Mouse (Mus musculus) lung, embryonic 16.5 days (tissue): ENCODE results near the gene Id3. TPM values are rescaled to one million over a fixed set of nuclear protein-coding genes. Genes with fewer than 3 reads are reported as not detected.

ENCODE experiments used
- ATAC-seq: fragments of 200-750 bp; cut with Nextera tagmentation; 2 replicates; pipeline ENCODE4 v1.8.0; 2017; ENCODE audit warnings: low read depth, mild to moderate bottlenecking, moderate library complexity
- H3K27ac ChIP-seq: fragments of 300-500 bp; sonication (generic); 2 replicates; pipeline ENCODE4 v1.5.1; 2014; ENCODE audit warnings: mild to moderate bottlenecking, control low read depth, low read length
- H3K27me3 ChIP-seq: fragments of 300-500 bp; sonication (generic); 2 replicates; pipeline ENCODE4 v1.6.1; 2014; ENCODE audit warnings: low read depth, low read length, mixed read lengths; ENCODE audit not compliant: control insufficient read depth, insufficient read depth
- H3K36me3 ChIP-seq: fragments of 300-500 bp; sonication (generic); 2 replicates; pipeline ENCODE4 v1.6.1; 2014; ENCODE audit warnings: low read length; ENCODE audit not compliant: control insufficient read depth, insufficient read depth
- H3K4me1 ChIP-seq: fragments of 300-500 bp; sonication (generic); replicated peaks from 2 replicates; pipeline ENCODE4 v1.6.1; 2014; ENCODE audit warnings: low read length, mixed read lengths; ENCODE audit not compliant: control insufficient read depth, insufficient read depth
- H3K4me2 ChIP-seq: fragments of 300-500 bp; sonication (generic); 2 replicates; pipeline ENCODE4 v1.6.1; 2014; ENCODE audit warnings: low read depth, low read length, control low read depth
- H3K4me3 ChIP-seq: fragments of 300-500 bp; sonication (generic); 2 replicates; pipeline ENCODE4 v1.5.1; 2014; ENCODE audit warnings: mild to moderate bottlenecking, low read length, control low read depth
- H3K9ac ChIP-seq: fragments of 300-500 bp; sonication (generic); 2 replicates; pipeline ENCODE4 v1.6.1; 2014; ENCODE audit warnings: low read length, control low read depth
- H3K9me3 ChIP-seq: fragments of 300-500 bp; sonication (generic); 2 replicates; pipeline ENCODE4 v1.6.1; 2016; ENCODE audit warnings: low read length; ENCODE audit not compliant: control insufficient read depth
- WGBS: fragments of 180-500 bp; shearing (Covaris S2); extraction: QIAGEN DNeasy Blood & Tissue Kit; methylation state at CpG from one replicate; pipeline ENCODE4 v1.1.7; 2014; 5-methylcytosine and 5-hydroxymethylcytosine counted together
- polyA plus RNA-seq: library from polyadenylated mRNA; unstranded; fragments of >200 nt; fragmentation: Nextera tagmentation; extraction: Ambion mirVana; gene quantifications from 2 replicates; pipeline ENCODE4 v1.2.1, GENCODE M21; 2015

Id3 gene
- polyA plus RNA-seq, 1 experiment from 2014 or later: 560 TPM

DNA sequence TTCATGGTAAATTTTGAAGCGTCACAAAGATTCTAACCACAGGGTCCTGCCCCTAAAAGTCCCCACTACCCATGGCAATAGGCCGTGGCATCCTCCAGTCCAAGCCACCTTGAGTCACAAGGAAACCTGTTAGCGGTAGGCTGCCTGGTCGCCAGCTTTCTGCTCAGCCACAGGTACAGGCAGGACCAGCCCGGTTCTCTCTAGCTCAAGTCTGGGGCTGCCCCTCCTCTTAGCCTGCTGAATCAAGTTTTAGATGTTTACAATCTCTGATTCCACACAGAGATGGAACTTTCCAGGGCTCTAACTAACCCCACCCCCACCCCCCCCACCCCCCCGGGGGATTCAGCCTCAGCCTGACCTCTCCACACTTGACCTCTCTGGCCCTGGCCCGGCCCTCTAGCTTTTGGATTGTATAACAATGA, 36.4 kb upstream of the Id3 start:
- H3K36me3 ChIP-seq: no peaks in the 10 kb centered on the region
- no peak overlapping the region for H3K9ac ChIP-seq
- no peak overlapping the region for H3K27ac ChIP-seq
- H3K4me3 ChIP-seq: no peak overlapping the region
- no peaks in the 10 kb centered on the region for H3K27me3 ChIP-seq
- H3K9me3 ChIP-seq: no peaks in the 10 kb centered on the region
- ATAC-seq: no peak
- H3K4me2 ChIP-seq: no peak overlapping the region
- WGBS: 37% methylated on average over 7 of the region's 7 CpGs
- H3K4me1 ChIP-seq: peaks cover 12% of the 10 kb centered on the region; the same call in 1 of the 2 replicates

GRCm38 (mm10) chr4:136109153-136109552, 34.1 kb upstream of the Id3 start:
- WGBS: 93% methylated on average over 2 of the region's 2 CpGs
- no peaks in the 10 kb centered on the region for H3K9me3 ChIP-seq
- H3K27ac ChIP-seq: no peak overlapping the region
- H3K9ac ChIP-seq: no peak overlapping the region
- no peak for ATAC-seq
- no peak overlapping the region for H3K4me3 ChIP-seq
- peaks cover 12% of the 10 kb centered on the region; the same call in 1 of the 2 replicates for H3K4me1 ChIP-seq
- no peaks in the 10 kb centered on the region for H3K36me3 ChIP-seq
- H3K4me2 ChIP-seq: no peak overlapping the region
- no peaks in the 10 kb centered on the region for H3K27me3 ChIP-seq

DNA sequence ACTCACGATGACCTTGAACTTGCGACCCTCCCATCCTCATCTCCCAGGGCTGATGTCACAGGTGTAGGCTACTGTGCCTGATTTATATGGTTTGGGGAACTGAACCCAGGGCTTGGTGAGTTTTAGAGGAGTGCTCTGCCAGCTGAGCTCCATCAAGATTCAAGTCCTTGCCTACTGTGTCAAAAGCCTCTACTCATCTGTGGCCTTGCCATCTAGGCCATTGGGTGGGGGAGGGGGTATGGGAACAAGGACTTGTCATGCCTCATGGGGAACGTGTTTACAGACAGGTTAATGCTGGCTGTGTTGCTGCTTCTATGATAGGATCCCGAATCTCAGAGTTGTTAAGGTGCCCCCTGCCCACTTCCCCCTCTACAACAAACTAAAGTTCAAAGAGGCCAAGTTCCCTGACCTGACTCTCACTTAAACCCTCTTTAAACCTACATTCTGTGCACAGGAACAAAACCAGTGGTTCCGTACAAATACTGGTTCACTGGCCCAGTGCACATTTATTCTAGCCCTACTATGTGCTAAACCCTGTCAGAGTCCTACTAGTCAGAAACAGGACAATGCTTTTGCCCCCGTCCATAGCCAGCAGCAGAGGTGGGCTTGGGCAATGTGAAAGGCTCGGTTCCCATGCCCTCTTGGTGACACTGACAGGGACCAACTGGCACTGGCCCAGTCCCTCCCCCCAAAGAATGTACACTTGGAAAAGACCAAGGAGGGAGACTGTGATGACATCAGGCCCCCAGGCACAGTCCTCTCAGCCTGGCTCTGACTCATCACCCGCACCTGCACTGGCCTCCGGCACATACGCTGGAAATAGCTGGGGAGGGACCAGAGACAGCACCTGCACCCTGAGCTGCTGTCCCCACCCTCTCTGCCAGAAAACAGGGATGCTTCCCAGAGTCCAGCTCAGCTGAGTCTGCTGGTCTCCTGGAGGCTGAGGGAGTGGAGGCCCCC, 33.1 kb upstream of the Id3 start:
- Histone ChIP-seq H3K9ac (no peak overlapping the region), H3K27ac (no peak overlapping the region), H3K27me3 (no peaks in the 10 kb centered on the region), H3K36me3 (no peaks in the 10 kb centered on the region), H3K4me3 (no peak overlapping the region), H3K9me3 (no peaks in the 10 kb centered on the region), H3K4me2 (no peak overlapping the region), H3K4me1 (peaks cover 2% of the 10 kb centered on the region; the same call in 1 of the 2 replicates)
- 61% methylated on average over 10 of the region's 10 CpGs for WGBS
- no peak for ATAC-seq

DNA sequence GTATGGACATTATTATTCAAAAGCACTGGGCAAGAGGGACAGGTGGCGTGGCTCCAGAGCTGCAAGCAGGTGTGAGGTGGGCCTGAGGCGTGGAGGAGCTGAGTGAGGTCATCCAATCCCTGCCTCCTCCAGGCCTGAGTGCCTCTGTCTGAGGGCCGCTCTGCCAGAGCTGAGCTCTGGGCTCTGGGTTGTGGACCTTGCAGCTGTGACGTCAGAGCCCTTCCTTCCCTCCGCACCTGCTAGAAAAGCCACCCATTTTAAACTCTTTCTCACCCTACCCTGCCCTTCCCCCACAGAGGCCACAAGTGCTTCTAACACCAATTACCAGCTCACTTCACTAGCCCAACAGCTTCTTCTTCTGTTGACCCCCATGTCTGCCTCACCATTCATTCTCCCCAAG, 31.0 kb upstream of the Id3 start:
- H3K27me3 ChIP-seq: no peaks in the 10 kb centered on the region
- WGBS: 53% methylated on average over 5 of the region's 5 CpGs
- H3K27ac ChIP-seq: no peak overlapping the region
- H3K4me3 ChIP-seq: no peak overlapping the region
- H3K9ac ChIP-seq: no peak overlapping the region
- H3K9me3 ChIP-seq: no peaks in the 10 kb centered on the region
- peaks cover 4% of the 10 kb centered on the region for H3K4me1 ChIP-seq
- H3K4me2 ChIP-seq: no peak overlapping the region
- no peaks in the 10 kb centered on the region for H3K36me3 ChIP-seq
- ATAC-seq: no peak

DNA sequence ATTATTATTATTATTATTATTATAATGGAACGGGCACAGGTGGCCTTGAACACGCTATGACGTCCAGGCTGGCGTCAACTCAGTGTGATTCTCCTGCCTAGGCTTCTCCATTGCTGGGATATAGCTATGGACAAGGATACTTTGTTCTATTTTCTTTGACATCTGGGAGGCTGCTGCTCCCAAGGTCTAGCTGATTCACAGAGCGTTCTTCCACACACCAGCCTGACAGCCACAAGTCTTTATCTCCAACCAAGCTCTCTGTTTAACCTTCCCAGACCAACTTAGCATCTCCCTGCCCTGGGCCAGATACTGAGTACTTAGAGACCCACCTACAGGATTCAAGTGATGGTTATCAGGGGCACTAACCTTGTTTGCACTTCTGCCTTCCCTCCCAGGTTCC, 28.6 kb upstream of the Id3 start:
- H3K4me3 ChIP-seq: no peak overlapping the region
- 63% methylated on average over 5 of the region's 5 CpGs for WGBS

GRCm38 (mm10) chr4:136117022-136117421, 26.3 kb upstream of the Id3 start:
- Histone ChIP-seq H3K27ac (no peak overlapping the region; the same call in 1 of the 2 replicates), H3K4me2 (peak overlapping the region; percentile 43), H3K27me3 (no peaks in the 10 kb centered on the region), H3K4me1 (peaks cover 10% of the 10 kb centered on the region), H3K4me3 (no peak overlapping the region), H3K9me3 (no peaks in the 10 kb centered on the region), H3K36me3 (no peaks in the 10 kb centered on the region), H3K9ac (peak overlapping the region; percentile 26; the same call in 1 of the 2 replicates)
- peak; percentile 81 for ATAC-seq
- WGBS: 22% methylated on average over 13 of the region's 13 CpGs

More for the DNA sequence above, 28.6 kb upstream of the Id3 start:
- H3K4me2 ChIP-seq: no peak overlapping the region
- peaks cover 5% of the 10 kb centered on the region for H3K4me1 ChIP-seq
- H3K27me3 ChIP-seq: no peaks in the 10 kb centered on the region
- no peaks in the 10 kb centered on the region for H3K9me3 ChIP-seq
- no peaks in the 10 kb centered on the region for H3K36me3 ChIP-seq
- no peak overlapping the region for H3K27ac ChIP-seq
- no peak overlapping the region for H3K9ac ChIP-seq
- ATAC-seq: no peak

GRCm38 (mm10) chr4:136120041-136120440, 23.3 kb upstream of the Id3 start:
- Histone ChIP-seq H3K27me3 (no peaks in the 10 kb centered on the region), H3K9me3 (no peaks in the 10 kb centered on the region), H3K4me1 (peaks cover 16% of the 10 kb centered on the region), H3K9ac (no peak overlapping the region), H3K27ac (no peak overlapping the region), H3K4me2 (peak overlapping the region; percentile 21; the same call in 1 of the 2 replicates), H3K4me3 (no peak overlapping the region), H3K36me3 (no peaks in the 10 kb centered on the region)
- 16% methylated on average over 16 of the region's 16 CpGs for WGBS
- peak; percentile 34; the same call in 1 of the 2 replicates for ATAC-seq

DNA sequence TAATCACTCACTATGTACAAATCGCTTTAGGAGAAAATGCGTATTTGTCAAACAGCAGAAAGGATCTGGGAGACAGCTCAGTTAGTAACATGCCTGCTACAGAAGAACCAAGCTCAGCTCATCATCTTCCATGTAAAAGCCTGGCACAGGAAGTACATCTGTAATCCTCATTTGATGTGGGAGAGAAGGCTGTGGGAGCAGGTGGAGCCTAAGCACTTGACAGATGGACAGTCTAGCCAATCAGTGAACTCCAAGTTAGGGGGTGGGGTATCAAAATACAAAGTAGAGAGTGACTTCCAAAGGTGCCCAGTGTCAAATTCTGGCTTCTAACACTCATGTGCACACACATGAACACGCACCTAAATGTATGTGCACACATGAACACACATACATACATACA, 22.1 kb upstream of the Id3 start:
- Histone ChIP-seq H3K9me3 (no peaks in the 10 kb centered on the region), H3K9ac (no peak overlapping the region), H3K27me3 (no peaks in the 10 kb centered on the region), H3K27ac (no peak overlapping the region), H3K4me2 (no peak overlapping the region), H3K36me3 (no peaks in the 10 kb centered on the region), H3K4me1 (peaks cover 18% of the 10 kb centered on the region), H3K4me3 (no peak overlapping the region)
- WGBS: 90% methylated on average over 3 of the region's 3 CpGs
- ATAC-seq: no peak

GRCm38 (mm10) chr4:136121844-136122468, 21.3 kb upstream of the Id3 start:
- WGBS: 80% methylated on average over 7 of the region's 7 CpGs
- H3K4me3 ChIP-seq: no peak overlapping the region
- no peak overlapping the region for H3K27ac ChIP-seq

More at GRCm38 (mm10) chr4:136121844-136122468, 21.3 kb upstream of the Id3 start:
- Histone ChIP-seq H3K4me1 (peaks cover 16% of the 10 kb centered on the region), H3K9me3 (no peaks in the 10 kb centered on the region), H3K27me3 (no peaks in the 10 kb centered on the region), H3K36me3 (no peaks in the 10 kb centered on the region), H3K4me2 (no peak overlapping the region), H3K9ac (no peak overlapping the region)
- no peak for ATAC-seq
